Mouse (Mus musculus) stomach, embryonic 14.5 days (tissue): ENCODE data around the gene Hrc. TPM values are rescaled to one million over a fixed set of nuclear protein-coding genes. Genes with fewer than 3 reads are reported as not detected.

Experiments
- ATAC-seq: fragments of 200-750 bp; cut with Nextera tagmentation; 2 replicates; pipeline ENCODE4 v1.8.0; 2017; ENCODE audit warnings: low read depth, moderate TSS enrichment; ENCODE audit not compliant: insufficient number of reproducible peaks, insufficient read depth, low FRiP score
- H3K27ac ChIP-seq: fragments of 300-500 bp; sonication (generic); 2 replicates; pipeline ENCODE4 v1.5.1; 2014; ENCODE audit warnings: mild to moderate bottlenecking, low read length, moderate library complexity, mixed read lengths
- H3K27me3 ChIP-seq: fragments of 300-500 bp; sonication (generic); 2 replicates; pipeline ENCODE4 v1.6.1; 2014; ENCODE audit warnings: low read length, control low read depth, mixed read lengths; ENCODE audit not compliant: control insufficient read depth, insufficient read depth
- H3K36me3 ChIP-seq: fragments of 300-500 bp; sonication (generic); 2 replicates; pipeline ENCODE4 v1.6.1; 2014; ENCODE audit warnings: mild to moderate bottlenecking, control low read depth, low read length, moderate library complexity, mixed read lengths; ENCODE audit not compliant: control insufficient read depth, insufficient read depth
- H3K4me1 ChIP-seq: fragments of 300-500 bp; sonication (generic); 2 replicates; pipeline ENCODE4 v1.6.1; 2014; ENCODE audit warnings: low read length, control low read depth, mixed read lengths; ENCODE audit not compliant: control insufficient read depth, insufficient read depth
- H3K4me2 ChIP-seq: fragments of 300-500 bp; sonication (generic); replicated peaks from 2 replicates; pipeline ENCODE4 v1.6.1; 2014; ENCODE audit warnings: low read depth, low read length, control low read depth
- H3K4me3 ChIP-seq: fragments of 300-500 bp; sonication (generic); 2 replicates; pipeline ENCODE4 v1.5.1; 2014; ENCODE audit warnings: low read depth, low read length, control low read depth
- H3K9ac ChIP-seq: fragments of 300-500 bp; sonication (generic); replicated peaks from 2 replicates; pipeline ENCODE4 v1.6.1; 2014; ENCODE audit warnings: low read depth, mild to moderate bottlenecking, control low read depth, low read length, moderate library complexity, mixed read lengths
- H3K9me3 ChIP-seq: fragments of 300-500 bp; sonication (generic); 2 replicates; pipeline ENCODE4 v1.6.1; 2016; ENCODE audit warnings: low read depth, low read length, control low read depth; ENCODE audit not compliant: control insufficient read depth
- WGBS: fragments of 180-500 bp; shearing (Covaris S2); extraction: QIAGEN DNeasy Blood & Tissue Kit; methylation state at CpG from one replicate; pipeline ENCODE4 v1.1.7; 2014; 5-methylcytosine and 5-hydroxymethylcytosine counted together
- polyA plus RNA-seq: library from polyadenylated mRNA; unstranded; fragments of >200 nt; fragmentation: Nextera tagmentation; extraction: Ambion mirVana; gene quantifications from 2 replicates; pipeline ENCODE4 v1.2.1, GENCODE M21; 2014

Gene Hrc
- polyA plus RNA-seq: 0.78 and 1.8 TPM in 2 replicates

GRCm38 (mm10) chr7:45335056-45335455, at the start of gene Hrc:
TSS of gene Hrc (plus strand) at chr7:45335290.
- no peak within 1 kb of the TSS for H3K9ac ChIP-seq
- H3K4me3 ChIP-seq: no peak within 1 kb of the TSS
- H3K4me1 ChIP-seq: peaks cover 31% of the 10 kb centered on the region
- peak within 1 kb of the TSS; percentile 93 for H3K27ac ChIP-seq
- H3K36me3 ChIP-seq: no peaks in the 10 kb centered on the region
- no peak for ATAC-seq
- 20% methylated on average over 5 of the region's 5 CpGs for WGBS
- no peaks in the 10 kb centered on the region for H3K9me3 ChIP-seq
- peak within 1 kb of the TSS; percentile 78 for H3K4me2 ChIP-seq
- H3K27me3 ChIP-seq: no peaks in the 10 kb centered on the region

GRCm38 (mm10) chr7:45286486-45286885, 48.6 kb upstream of the Hrc start:
- 75% methylated on average over 13 of the region's 13 CpGs for WGBS
- no peak overlapping the region for H3K4me2 ChIP-seq
- no peaks in the 10 kb centered on the region for H3K36me3 ChIP-seq
- H3K4me1 ChIP-seq: no peaks in the 10 kb centered on the region
- H3K9me3 ChIP-seq: no peaks in the 10 kb centered on the region
- no peak overlapping the region for H3K4me3 ChIP-seq
- no peak overlapping the region for H3K9ac ChIP-seq
- no peak overlapping the region for H3K27ac ChIP-seq
- no peak for ATAC-seq
- no peaks in the 10 kb centered on the region for H3K27me3 ChIP-seq

- Histone ChIP-seq H3K4me2 (no peak overlapping the region), H3K9ac (no peak overlapping the region), H3K27ac (no peak overlapping the region), H3K27me3 (no peaks in the 10 kb centered on the region), H3K36me3 (no peaks in the 10 kb centered on the region), H3K4me1 (no peaks in the 10 kb centered on the region), H3K4me3 (no peak overlapping the region), H3K9me3 (no peaks in the 10 kb centered on the region)
- no peak for ATAC-seq
- 74% methylated on average over 1 of the region's 1 CpGs for WGBS
Measured at GRCm38 (mm10) chr7:45296626-45297025, 38.5 kb upstream of the Hrc start.

GRCm38 (mm10) chr7:45297563-45297962, 37.5 kb upstream of the Hrc start:
- Histone ChIP-seq H3K4me1 (no peaks in the 10 kb centered on the region), H3K9ac (no peak overlapping the region), H3K36me3 (no peaks in the 10 kb centered on the region), H3K27ac (no peak overlapping the region), H3K4me2 (no peak overlapping the region), H3K9me3 (no peaks in the 10 kb centered on the region), H3K27me3 (no peaks in the 10 kb centered on the region), H3K4me3 (no peak overlapping the region)
- WGBS: 68% methylated on average over 3 of the region's 3 CpGs
- no peak for ATAC-seq

- Histone ChIP-seq H3K4me3 (no peak overlapping the region), H3K36me3 (peaks cover 16% of the 10 kb centered on the region), H3K9me3 (no peaks in the 10 kb centered on the region), H3K4me1 (no peaks in the 10 kb centered on the region), H3K27me3 (no peaks in the 10 kb centered on the region), H3K27ac (no peak overlapping the region), H3K4me2 (no peak overlapping the region), H3K9ac (no peak overlapping the region)
- 17% methylated on average over 5 of the region's 5 CpGs for WGBS
- peak; percentile 81 for ATAC-seq
Measured at GRCm38 (mm10) chr7:45299752-45300151, 35.3 kb upstream of the Hrc start.

- no peaks in the 10 kb centered on the region for H3K27me3 ChIP-seq
- H3K36me3 ChIP-seq: peaks cover 16% of the 10 kb centered on the region
- H3K27ac ChIP-seq: no peak overlapping the region
- no peaks in the 10 kb centered on the region for H3K4me1 ChIP-seq
- ATAC-seq: 0 out of 2 replicates have a peak, but pooled peaks have one; percentile 7
- H3K9ac ChIP-seq: no peak overlapping the region
- WGBS: 17% methylated on average over 6 of the region's 6 CpGs
- H3K4me3 ChIP-seq: no peak overlapping the region
- H3K4me2 ChIP-seq: no peak overlapping the region
- no peaks in the 10 kb centered on the region for H3K9me3 ChIP-seq
Measured at GRCm38 (mm10) chr7:45300270-45300669, 34.8 kb upstream of the Hrc start.

- no peak overlapping the region for H3K4me3 ChIP-seq
- ATAC-seq: no peak
- H3K27me3 ChIP-seq: no peaks in the 10 kb centered on the region
- no peak overlapping the region for H3K9ac ChIP-seq
- no peak overlapping the region for H3K27ac ChIP-seq
- H3K4me1 ChIP-seq: no peaks in the 10 kb centered on the region
- WGBS: 69% methylated on average over 8 of the region's 8 CpGs
- H3K9me3 ChIP-seq: no peaks in the 10 kb centered on the region
- peaks cover 19% of the 10 kb centered on the region for H3K36me3 ChIP-seq
- H3K4me2 ChIP-seq: no peak overlapping the region
Measured at GRCm38 (mm10) chr7:45302626-45303025, 32.5 kb upstream of the Hrc start.

- H3K9ac ChIP-seq: no peak overlapping the region
- no peak for ATAC-seq
- H3K4me3 ChIP-seq: no peak overlapping the region
Measured at GRCm38 (mm10) chr7:45304869-45305268, 30.2 kb upstream of the Hrc start.

GRCm38 (mm10) chr7:45305275-45305674, 29.8 kb upstream of the Hrc start:
- Histone ChIP-seq H3K4me1 (no peaks in the 10 kb centered on the region), H3K27ac (no peak overlapping the region), H3K4me2 (no peak overlapping the region), H3K4me3 (no peak overlapping the region), H3K36me3 (peaks cover 19% of the 10 kb centered on the region), H3K27me3 (no peaks in the 10 kb centered on the region), H3K9me3 (no peaks in the 10 kb centered on the region), H3K9ac (no peak overlapping the region)
- WGBS: 16% methylated on average over 17 of the region's 17 CpGs
- ATAC-seq: peak; percentile 44; the same call in 1 of the 2 replicates

More at GRCm38 (mm10) chr7:45304869-45305268, 30.2 kb upstream of the Hrc start:
- WGBS: 24% methylated on average over 13 of the region's 13 CpGs
- Histone ChIP-seq H3K27me3 (no peaks in the 10 kb centered on the region), H3K27ac (no peak overlapping the region), H3K36me3 (peaks cover 19% of the 10 kb centered on the region), H3K4me1 (no peaks in the 10 kb centered on the region), H3K4me2 (no peak overlapping the region), H3K9me3 (no peaks in the 10 kb centered on the region)
